Mouse (Mus musculus) ES-CJ7 (cell line): ENCODE data around the gene Serinc3.
"Not testable (repeated sequence)": the region's sequence is repeated elsewhere in the genome, so short reads cannot be mapped to it uniquely, and the experiment has no call there.

Experiments
- DNase-seq: peaks from one replicate; pipeline ENCODE4 v3.0.0; 2011; ENCODE audit warnings: low read depth, low spot score

Serinc3 gene

GRCm38 (mm10) chr2:163644575-163645385 lies at the start of gene Serinc3:
TSS of gene Serinc3 (minus strand) at chr2:163645131.
- peak; percentile 96 for DNase-seq

- DNase-seq, result no peak
These were observed 48.9 kb upstream of the Serinc3 start for GRCm38 (mm10) chr2:163693716-163694314.

DNA sequence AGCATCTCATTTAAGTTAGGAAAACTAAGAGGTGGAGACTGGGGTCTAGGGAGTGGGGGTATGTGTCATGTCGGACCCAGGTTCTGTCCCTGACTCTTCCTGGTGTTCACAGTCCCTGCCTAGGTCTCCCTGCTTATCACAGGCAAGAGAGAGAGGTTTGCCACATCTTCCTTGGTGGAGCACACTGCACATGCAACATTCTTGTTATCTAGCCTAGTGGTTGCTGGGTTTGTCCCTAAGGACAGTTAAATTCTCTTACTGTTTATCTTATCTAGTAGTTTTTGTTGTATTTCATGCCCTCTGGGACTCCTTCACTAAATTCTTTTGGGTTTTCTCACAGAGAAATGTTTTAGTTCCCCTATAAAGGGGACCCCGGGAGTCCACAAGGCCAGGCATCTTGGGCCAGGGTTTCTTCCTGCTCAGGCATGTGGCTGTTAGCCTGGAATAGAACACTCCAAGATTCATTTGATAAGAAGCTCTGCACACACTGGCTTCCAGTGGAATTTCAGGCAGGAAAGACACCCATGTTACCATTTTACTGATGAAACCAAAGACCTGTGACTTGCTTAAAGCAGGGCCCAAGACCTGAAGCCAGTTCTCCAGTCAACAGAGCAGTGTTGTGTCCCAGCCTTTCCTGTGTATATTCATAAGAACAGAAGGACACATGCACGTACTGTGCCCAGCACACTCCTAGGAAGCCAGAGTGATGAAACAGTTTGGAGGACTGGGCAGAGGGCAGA lies 48.1 kb upstream of the Serinc3 start:
- no peak for DNase-seq

GRCm38 (mm10) chr2:163691846-163692605 lies 47.1 kb upstream of the Serinc3 start:
- no peak for DNase-seq

DNA sequence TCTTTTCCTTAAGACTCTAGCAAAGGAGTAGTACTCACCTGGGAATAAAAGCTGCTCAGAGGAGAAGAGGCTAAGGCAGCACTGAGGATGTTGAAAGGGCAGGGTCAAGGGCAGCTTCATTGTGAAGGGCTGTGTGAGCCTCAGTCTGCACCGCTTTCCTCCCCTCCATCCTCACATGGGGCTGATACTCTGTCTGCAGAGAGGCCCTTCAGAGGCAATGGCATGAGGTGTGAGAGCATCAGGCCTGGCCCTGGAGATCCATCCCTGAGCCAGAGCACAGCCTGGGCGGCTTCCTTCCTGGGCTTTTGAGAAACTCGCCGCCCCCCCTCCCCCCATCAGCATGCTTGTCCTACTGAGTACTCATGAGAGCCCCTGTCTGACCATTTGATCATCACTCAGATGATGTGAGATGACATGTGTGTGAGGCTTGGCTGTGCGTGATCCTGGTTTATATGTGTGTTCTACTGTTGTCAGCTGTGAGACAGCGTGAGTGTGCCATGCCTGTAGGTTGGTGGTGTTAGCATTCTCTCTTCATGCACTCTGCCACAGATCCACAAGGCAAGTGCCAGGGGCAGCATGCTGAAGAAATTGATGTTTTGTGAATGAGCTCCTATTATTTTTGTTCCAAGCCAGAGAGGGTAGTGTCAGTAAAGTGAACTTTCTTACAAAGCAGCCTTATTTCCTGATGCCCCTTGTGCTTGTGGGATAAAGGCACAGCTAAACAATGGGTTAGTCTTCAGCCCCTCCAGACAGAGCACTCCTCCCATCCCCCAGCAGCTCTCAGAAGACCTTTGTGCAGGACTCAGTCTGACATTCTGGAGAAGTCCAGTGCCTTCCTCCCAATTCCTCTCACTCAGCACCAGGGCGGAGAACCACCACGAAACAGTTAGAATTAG lies 45.7 kb upstream of the Serinc3 start:
- no peak for DNase-seq

DNA sequence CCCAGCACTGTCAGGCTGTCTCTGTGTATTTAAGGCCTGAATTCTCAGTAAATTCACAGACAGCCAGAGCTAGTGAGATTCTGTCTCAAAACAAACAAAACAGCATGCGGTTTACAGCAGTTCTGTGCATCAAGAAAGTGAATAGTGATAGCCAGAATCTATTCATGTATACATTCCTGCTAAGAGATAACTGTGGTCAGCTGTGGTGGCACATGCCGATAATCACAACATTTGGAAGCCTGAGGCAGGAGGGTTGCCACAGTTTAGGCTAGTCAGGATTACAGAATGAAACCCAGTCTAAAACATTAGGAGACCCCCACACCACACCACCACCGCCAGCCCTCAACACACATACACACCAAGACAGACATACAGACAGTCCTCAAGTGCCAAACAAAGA lies 44.8 kb upstream of the Serinc3 start:
- no peak for DNase-seq

DNA sequence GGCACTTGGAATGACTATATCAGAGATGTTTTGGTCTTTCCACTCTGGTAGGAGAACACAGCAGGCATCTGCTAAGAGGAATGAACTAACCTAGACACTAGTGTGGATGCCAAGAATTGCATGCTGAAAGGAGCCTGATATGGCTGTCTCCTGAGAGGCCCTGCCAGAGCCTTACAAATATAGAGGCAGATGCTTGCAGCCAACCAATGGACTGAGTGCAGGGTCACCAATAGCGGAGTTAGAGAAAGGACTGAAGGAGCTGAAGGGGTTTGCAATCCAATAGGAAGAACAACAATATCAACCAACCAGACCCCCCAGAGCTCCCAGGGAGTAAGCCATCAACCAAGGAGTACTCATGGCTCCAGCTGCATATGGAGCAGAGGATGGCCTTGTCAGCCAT lies 43.4 kb upstream of the Serinc3 start:
- not testable (repeated sequence) for DNase-seq

- DNase-seq, result no peak
These were observed 42.0 kb upstream of the Serinc3 start for GRCm38 (mm10) chr2:163686886-163687285.

DNA sequence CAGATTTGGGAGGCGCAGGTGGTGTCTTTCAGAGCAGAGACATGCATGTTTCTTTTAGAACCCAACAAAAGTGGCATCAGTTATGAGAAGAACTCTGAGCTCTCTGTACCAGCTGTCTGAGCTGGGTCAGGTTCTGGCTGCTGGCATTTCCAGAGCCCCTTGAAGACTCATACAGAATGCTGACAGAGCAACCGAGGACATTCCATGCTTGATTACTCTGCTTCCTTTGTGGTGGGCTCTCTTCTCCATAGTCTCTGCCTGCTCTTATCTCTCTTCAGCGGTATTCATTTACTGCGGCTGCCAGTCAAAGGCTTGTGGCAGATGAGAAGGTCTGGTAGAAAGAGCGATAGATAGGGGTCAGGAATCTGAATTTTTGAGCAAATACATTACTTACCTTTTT lies 41.3 kb upstream of the Serinc3 start:
- DNase-seq, result no peak

GRCm38 (mm10) chr2:163685761-163686200 lies 40.9 kb upstream of the Serinc3 start:
- no peak for DNase-seq

GRCm38 (mm10) chr2:163685287-163685686 lies 40.4 kb upstream of the Serinc3 start:
- DNase-seq, result no peak

- no peak for DNase-seq
These were observed 37.4 kb upstream of the Serinc3 start for GRCm38 (mm10) chr2:163682344-163682743.

- no peak for DNase-seq
These were observed 31.8 kb upstream of the Serinc3 start for GRCm38 (mm10) chr2:163676745-163677144.

DNA sequence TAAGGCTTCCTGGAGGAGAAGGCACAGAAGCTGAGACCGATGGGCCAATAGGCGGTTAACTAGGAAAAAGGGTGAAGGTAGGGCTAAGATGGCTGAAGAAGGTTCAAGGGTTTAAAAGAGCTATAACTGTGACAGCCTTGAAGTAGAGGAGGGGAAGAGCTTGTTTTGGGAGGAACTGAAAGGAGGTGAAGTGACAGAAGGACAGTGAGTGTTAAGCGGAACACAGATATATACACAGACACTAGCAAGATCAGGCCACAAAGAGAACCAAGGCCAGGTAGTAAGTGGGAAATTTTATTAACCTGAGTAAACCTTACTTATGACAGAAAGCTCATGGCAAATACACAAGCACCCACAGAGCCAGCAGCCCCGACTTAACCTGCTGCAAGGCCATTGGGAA lies 31.4 kb upstream of the Serinc3 start:
- DNase-seq, result no peak

GRCm38 (mm10) chr2:163675662-163676061 lies 30.7 kb upstream of the Serinc3 start:
- DNase-seq, result no peak

DNA sequence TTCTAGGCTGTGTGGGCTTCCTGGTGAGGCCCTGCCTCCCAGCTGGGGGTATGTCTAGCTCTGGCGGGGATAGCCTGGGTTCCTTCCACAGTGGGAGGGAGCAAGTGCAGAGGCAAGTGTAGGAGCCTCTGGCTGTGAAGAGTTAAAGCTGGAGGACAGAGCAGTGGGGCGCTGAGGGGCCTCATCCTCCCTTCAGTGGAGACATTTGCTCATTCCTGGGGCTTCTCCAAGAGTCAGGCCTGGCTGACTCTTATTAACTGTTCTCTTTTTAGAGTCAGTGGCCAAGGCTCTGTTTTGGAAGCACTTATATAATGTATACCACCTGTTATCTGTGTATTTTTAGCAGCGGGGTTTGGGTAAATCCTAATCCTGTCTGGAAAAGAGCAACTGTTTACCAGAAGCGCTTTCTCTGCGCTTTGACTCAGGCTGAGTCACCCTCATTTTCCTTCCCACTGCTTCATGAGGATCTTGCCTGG lies 30.3 kb upstream of the Serinc3 start:
- DNase-seq, result no peak

- DNase-seq, result no peak
These were observed 29.5 kb upstream of the Serinc3 start for GRCm38 (mm10) chr2:163674397-163674796.

DNA sequence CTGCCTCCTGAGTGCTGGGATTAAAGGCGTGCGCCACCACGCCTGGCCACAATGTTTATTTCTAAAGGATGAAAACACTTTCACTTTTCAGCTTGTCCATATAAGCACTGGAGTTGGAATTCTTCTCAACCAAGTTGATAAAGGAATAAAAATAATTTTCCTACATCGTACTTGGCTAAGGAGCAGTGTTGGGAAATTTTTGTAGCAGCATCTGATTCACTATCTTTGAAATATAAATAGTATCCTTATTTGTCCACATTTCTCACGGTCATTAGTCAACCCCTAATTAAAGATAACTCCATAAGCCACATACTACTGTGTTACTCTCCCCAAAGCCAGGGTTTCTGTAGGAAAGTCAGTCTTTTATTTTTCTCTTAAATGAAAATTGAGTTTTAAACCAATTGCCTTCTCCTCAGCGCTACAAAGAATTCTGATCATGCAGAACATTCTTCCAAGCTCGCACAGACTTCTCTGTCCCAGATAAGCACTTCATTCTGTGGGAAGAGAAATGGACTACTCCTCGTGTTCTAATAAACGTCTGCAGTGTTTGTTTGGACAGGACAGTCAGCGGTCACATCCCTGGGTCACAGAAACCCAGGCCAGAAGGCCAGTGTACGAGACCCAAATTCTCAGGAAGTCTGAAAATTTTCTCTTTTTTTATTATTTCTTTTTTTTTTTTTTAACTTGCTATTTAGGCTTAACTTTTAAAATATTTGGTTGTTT lies 26.1 kb upstream of the Serinc3 start:
- no peak for DNase-seq

DNA sequence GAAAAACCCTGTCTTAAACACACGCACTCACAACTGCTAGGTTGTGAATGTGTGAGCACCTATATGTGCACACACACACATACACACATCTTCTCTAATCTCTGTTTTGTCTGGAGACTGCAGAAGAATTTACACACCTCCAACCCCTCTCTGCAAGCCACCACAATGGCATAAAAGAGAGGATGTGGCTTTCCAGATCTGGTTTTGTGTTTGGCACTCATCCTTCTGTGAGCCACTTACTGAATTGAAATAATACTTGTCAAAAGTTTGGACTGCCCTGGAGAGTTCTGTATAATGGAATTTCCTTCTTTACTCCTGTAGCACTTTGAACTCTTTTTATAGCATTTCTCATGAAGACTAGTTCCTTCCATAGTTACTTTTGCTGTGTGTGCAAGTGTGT lies 22.1 kb upstream of the Serinc3 start:
- no peak for DNase-seq

- DNase-seq, result no peak
These were observed 19.0 kb upstream of the Serinc3 start for GRCm38 (mm10) chr2:163663930-163664329.
